Mouse (Mus musculus) intestine, embryonic 14.5 days (tissue): ENCODE measurements around the gene Fgfr2. TPM values are rescaled to one million over a fixed set of nuclear protein-coding genes. Genes with fewer than 3 reads are reported as not detected.
"Not testable (repeated sequence)": the region's sequence is repeated elsewhere in the genome, so short reads cannot be mapped to it uniquely, and the experiment has no call there.

Experiments
- ATAC-seq: fragments of 200-750 bp; cut with Nextera tagmentation; replicated peaks from 2 replicates; pipeline ENCODE4 v1.8.0; 2017; ENCODE audit warnings: low read depth, moderate number of reproducible peaks, moderate TSS enrichment, moderate library complexity; ENCODE audit not compliant: low FRiP score, low TSS enrichment
- DNase-seq: peaks from one replicate; pipeline ENCODE4 v3.0.0-alpha.2; 2018; ENCODE audit warnings: low spot score
- H3K27ac ChIP-seq: fragments of 300-500 bp; sonication (generic); 2 replicates; pipeline ENCODE4 v1.5.1; 2014; ENCODE audit warnings: low read depth, mild to moderate bottlenecking, control low read depth
- H3K27me3 ChIP-seq: fragments of 300-500 bp; sonication (generic); replicated peaks from 2 replicates; pipeline ENCODE4 v1.6.1; 2014; ENCODE audit warnings: low read length, control low read depth; ENCODE audit not compliant: control insufficient read depth, insufficient read depth
- H3K36me3 ChIP-seq: fragments of 300-500 bp; sonication (generic); 2 replicates; pipeline ENCODE4 v1.6.1; 2014; ENCODE audit warnings: low read length, control low read depth; ENCODE audit not compliant: control insufficient read depth, insufficient read depth
- H3K4me1 ChIP-seq: fragments of 300-500 bp; sonication (generic); replicated peaks from 2 replicates; pipeline ENCODE4 v1.6.1; 2014; ENCODE audit warnings: low read length, control low read depth, mixed read lengths; ENCODE audit not compliant: control insufficient read depth, insufficient read depth
- H3K4me2 ChIP-seq: fragments of 300-500 bp; sonication (generic); 2 replicates; pipeline ENCODE4 v1.6.1; 2014; ENCODE audit warnings: low read length
- H3K4me3 ChIP-seq: fragments of 300-500 bp; sonication (generic); 2 replicates; pipeline ENCODE4 v1.5.1; 2014; ENCODE audit warnings: low read depth, low read length, control low read depth, mixed read lengths
- H3K9ac ChIP-seq: fragments of 300-500 bp; sonication (generic); 2 replicates; pipeline ENCODE4 v1.6.1; 2014; ENCODE audit warnings: mild to moderate bottlenecking, low read length
- H3K9me3 ChIP-seq: fragments of 300-500 bp; sonication (generic); 2 replicates; pipeline ENCODE4 v1.6.1; 2016; ENCODE audit warnings: low read length, control low read depth; ENCODE audit not compliant: control insufficient read depth
- WGBS: fragments of 180-500 bp; shearing (Covaris S2); extraction: QIAGEN DNeasy Blood & Tissue Kit; methylation state at CpG from one replicate; pipeline ENCODE4 v1.1.7; 2014; 5-methylcytosine and 5-hydroxymethylcytosine counted together
- polyA plus RNA-seq: library from polyadenylated mRNA; unstranded; fragments of >200 nt; fragmentation: Nextera tagmentation; extraction: Ambion mirVana; gene quantifications from 2 replicates; pipeline ENCODE4 v1.2.1, GENCODE M21; 2014

Fgfr2 gene
- polyA plus RNA-seq, 1 experiment from 2014 or later: 105 TPM

- Histone ChIP-seq H3K36me3 (no peaks in the 10 kb centered on the region), H3K4me3 (peak overlapping the region; percentile 98), H3K27ac (peak overlapping the region; percentile 48; the same call in 1 of the 2 replicates), H3K27me3 (no peaks in the 10 kb centered on the region), H3K9ac (peak overlapping the region; percentile 96), H3K9me3 (no peaks in the 10 kb centered on the region), H3K4me2 (peak overlapping the region; percentile 69), H3K4me1 (peaks cover 18% of the 10 kb centered on the region)
- DNase-seq: peak; percentile 78
- WGBS: 0% methylated on average over 38 of the region's 38 CpGs
- peak; percentile 57 for ATAC-seq
Measured at GRCm38 (mm10) chr7:131409988-131410385, 1713.2 kb downstream of the Fgfr2 start.

- Histone ChIP-seq H3K27me3 (no peaks in the 10 kb centered on the region), H3K4me3 (peak overlapping the region; percentile 98), H3K4me1 (peaks cover 18% of the 10 kb centered on the region), H3K9me3 (no peaks in the 10 kb centered on the region), H3K27ac (no peak overlapping the region), H3K36me3 (no peaks in the 10 kb centered on the region), H3K9ac (peak overlapping the region; percentile 96), H3K4me2 (peak overlapping the region; percentile 69)
- WGBS: 5% methylated on average over 16 of the region's 16 CpGs
- ATAC-seq: peak; percentile 30; the same call in 1 of the 2 replicates
- DNase-seq: no peak
Measured at GRCm38 (mm10) chr7:131409321-131409987, 1713.7 kb downstream of the Fgfr2 start.

- not testable (repeated sequence) for H3K4me3 ChIP-seq, H3K9me3 ChIP-seq, DNase-seq, H3K4me2 ChIP-seq, H3K27me3 ChIP-seq, ATAC-seq, H3K9ac ChIP-seq, H3K27ac ChIP-seq, H3K4me1 ChIP-seq
- WGBS: 84% methylated on average over 6 of the region's 7 CpGs
- H3K36me3 ChIP-seq: peaks cover 52% of the 10 kb centered on the region
Measured at GRCm38 (mm10) chr7:131391761-131392160, 1731.4 kb downstream of the Fgfr2 start.

DNA sequence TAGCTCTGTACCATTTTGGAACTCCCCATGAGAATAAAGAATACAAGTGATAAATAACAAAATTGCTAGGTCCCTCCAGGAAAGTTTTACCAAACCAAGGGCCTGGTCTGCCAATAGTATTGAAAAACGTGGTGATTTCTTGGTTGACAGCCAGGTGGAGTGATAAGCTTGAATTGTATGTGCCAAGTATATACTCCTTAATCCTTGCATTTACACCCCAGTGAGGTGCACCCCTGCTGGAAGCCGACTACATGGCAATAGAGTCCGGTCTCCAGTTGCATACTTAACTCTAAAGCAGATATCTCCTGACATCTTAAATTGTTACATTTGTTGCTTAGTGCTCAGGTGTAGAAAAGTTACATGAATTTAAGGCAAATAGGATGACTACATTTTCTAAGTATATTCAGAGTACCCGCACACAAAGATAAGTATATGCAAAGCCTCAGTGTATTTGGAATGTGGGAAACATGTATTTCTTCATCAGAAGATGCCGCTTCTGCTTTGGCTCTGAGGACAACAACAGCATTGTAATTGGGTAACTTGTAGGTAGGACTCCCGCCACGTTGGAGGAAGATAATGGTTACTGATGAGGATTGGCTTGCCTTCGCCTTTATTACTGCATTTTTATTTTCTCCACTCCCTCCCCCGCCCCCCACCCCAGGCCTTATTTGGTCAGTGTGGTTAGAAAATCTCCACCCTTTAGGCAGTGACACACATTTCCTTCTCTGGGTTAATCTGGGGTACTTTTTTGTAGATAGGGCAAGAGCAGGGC, 1751.1 kb downstream of the Fgfr2 start:
- peak overlapping the region; percentile 80 for H3K9ac ChIP-seq
- ATAC-seq (no peak), DNase-seq (no peak)

GRCm38 (mm10) chr7:131371470-131371860, 1751.7 kb downstream of the Fgfr2 start:
- no peak for DNase-seq

More for the DNA sequence above, 1751.1 kb downstream of the Fgfr2 start:
- H3K4me1 ChIP-seq: peaks cover 5% of the 10 kb centered on the region
- H3K27ac ChIP-seq: peak overlapping the region; percentile 96
- no peaks in the 10 kb centered on the region for H3K9me3 ChIP-seq
- no peaks in the 10 kb centered on the region for H3K27me3 ChIP-seq
- H3K36me3 ChIP-seq: peaks cover 12% of the 10 kb centered on the region; the same call in 1 of the 2 replicates
- peak overlapping the region; percentile 65 for H3K4me2 ChIP-seq
- H3K4me3 ChIP-seq: peak overlapping the region; percentile 73
- 73% methylated on average over 9 of the region's 9 CpGs for WGBS

DNA sequence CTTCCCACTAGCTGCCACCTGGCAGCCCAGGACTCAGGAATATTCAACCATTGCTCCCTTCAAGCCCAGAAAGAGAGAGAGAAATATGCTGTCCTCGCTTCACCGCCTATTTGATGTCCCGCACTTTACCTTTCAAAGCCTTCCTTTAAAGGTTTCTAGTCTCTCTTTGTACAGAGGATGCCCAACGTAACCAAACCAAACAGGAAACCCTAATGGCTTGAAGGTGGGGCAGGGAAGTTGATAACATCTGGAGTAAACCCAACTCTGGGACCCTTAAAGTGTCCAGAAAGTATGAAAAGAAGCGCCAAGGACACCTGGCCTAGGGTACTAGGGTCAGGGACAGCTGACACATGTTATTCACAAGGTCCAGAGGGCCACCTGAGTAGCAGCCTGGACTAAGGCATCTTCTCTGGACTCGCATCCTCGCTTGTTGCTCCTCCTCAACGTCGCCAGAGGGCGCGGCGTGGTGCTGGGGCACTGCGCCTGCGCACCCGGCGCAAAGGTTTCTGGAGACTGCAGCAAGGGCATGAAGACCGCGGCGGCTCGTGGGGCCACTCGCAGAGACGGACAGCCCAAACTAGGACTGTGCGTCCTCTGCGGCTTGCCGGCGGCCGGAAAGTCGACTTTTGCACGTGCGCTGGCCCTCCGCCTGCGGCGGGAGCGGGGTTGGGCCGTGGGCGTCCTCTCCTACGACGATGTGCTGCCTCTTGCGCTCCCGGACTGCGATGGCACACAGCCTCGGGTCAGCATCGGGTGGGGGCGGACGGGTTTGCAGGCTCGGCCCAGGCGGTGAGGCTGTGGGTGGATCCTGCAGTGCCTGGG, 1752.3 kb downstream of the Fgfr2 start, which contains the start of gene Pstk:
TSS of gene Pstk (plus strand) at position 494 of the 822 bp plus-strand sequence.
- peak within 1 kb of the TSS; percentile 65 for H3K4me2 ChIP-seq
- peak within 1 kb of the TSS; percentile 73 for H3K4me3 ChIP-seq
- H3K9me3 ChIP-seq: no peaks in the 10 kb centered on the region
- H3K9ac ChIP-seq: peak within 1 kb of the TSS; percentile 80
- H3K27me3 ChIP-seq: no peaks in the 10 kb centered on the region
- DNase-seq: peak; percentile 92
- peaks cover 12% of the 10 kb centered on the region; the same call in 1 of the 2 replicates for H3K36me3 ChIP-seq
- peak within 1 kb of the TSS; percentile 96 for H3K27ac ChIP-seq
- peak; percentile 97 for ATAC-seq
- peaks cover 5% of the 10 kb centered on the region for H3K4me1 ChIP-seq
- WGBS: 5% methylated on average over 41 of the region's 47 CpGs

More at GRCm38 (mm10) chr7:131371470-131371860, 1751.7 kb downstream of the Fgfr2 start:
- Histone ChIP-seq H3K9me3 (no peaks in the 10 kb centered on the region), H3K27me3 (no peaks in the 10 kb centered on the region), H3K36me3 (peaks cover 12% of the 10 kb centered on the region; the same call in 1 of the 2 replicates), H3K27ac (peak overlapping the region; percentile 96), H3K4me3 (peak overlapping the region; percentile 73), H3K9ac (peak overlapping the region; percentile 80), H3K4me1 (peaks cover 5% of the 10 kb centered on the region), H3K4me2 (peak overlapping the region; percentile 65)
- peak; percentile 45; the same call in 1 of the 2 replicates for ATAC-seq
- WGBS: 7% methylated on average over 9 of the region's 9 CpGs

DNA sequence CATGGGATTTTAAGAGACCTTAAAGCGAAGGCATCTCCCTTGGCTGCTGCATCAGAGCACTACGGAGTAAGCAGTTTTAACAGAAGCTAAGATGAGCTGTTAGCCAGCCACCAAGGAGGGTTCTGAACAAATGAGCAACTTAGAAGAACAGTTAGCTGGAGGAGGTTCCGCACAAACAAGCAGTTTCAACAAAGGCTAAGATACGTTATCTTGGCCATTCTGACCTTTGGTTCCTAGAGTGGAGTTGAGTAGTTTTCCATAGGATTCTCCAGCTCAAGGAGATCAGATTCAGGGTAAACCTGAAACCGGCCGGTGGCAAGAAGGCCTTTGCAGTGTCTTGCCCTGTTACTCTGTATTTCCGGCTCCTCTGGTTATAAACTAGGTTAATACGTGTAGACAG, 1759.0 kb downstream of the Fgfr2 start:
- no peak overlapping the region for H3K9ac ChIP-seq
- ATAC-seq (no peak), DNase-seq (no peak)
- no peaks in the 10 kb centered on the region for H3K9me3 ChIP-seq
- H3K4me3 ChIP-seq: no peak overlapping the region
- no peaks in the 10 kb centered on the region for H3K27me3 ChIP-seq
- peaks cover 10% of the 10 kb centered on the region for H3K36me3 ChIP-seq
- H3K4me2 ChIP-seq: no peak overlapping the region
- 75% methylated on average over 8 of the region's 8 CpGs for WGBS
- H3K4me1 ChIP-seq: peaks cover 15% of the 10 kb centered on the region
- 0 out of 2 replicates have a peak overlapping the region, but pooled peaks have one; percentile 9 for H3K27ac ChIP-seq
